Mouse (Mus musculus): Measurements from ENCODE around the gene Art5.

The Art5 gene

DNA sequence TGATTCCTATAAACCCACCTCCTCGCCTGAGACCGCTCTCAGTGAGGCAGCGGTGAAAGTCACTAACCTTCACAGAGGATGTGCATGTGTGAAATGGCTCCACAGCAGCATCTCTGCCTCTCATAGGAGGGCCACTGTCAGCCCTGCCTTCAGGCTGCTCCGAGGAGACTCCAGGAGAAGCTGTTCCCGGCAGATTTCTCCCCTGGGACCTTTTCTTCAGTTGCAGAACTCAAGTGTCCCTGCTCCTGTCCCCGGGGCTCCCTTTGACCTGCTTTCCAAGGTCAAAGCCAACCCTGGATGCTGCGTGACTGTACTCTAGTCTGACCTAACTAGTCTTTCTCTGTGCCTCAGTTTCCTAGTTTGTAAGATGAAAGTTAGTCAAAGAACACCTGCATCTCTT lies at the start of gene Art5:
Art5 (minus strand) TSS at position 319 of the 400 bp plus-strand sequence.
- DNase-seq (ENCODE audit: low read depth, low spot score) = no peak

DNA sequence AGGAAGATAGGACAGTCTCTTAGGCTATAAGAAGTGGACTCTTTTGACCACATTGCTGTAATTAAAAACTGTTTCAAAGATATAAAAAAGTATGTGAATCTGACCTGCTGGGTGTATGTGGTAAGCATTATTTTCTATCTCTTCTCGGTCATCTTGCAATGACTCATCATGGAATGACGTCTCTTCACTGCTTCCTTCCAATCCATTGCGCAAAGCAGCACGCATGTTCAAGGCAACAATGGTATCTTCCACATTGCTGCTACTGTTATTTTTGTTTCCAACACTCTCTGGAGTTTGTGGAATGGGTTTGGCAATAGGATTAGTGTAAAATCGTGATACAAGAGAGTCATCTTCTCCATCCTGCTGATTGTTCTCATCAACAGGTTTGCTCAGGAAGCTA lies 44.4 kb upstream of the Art5 start:
- no peak for DNase-seq (ENCODE audit: low read depth, low spot score)

DNA sequence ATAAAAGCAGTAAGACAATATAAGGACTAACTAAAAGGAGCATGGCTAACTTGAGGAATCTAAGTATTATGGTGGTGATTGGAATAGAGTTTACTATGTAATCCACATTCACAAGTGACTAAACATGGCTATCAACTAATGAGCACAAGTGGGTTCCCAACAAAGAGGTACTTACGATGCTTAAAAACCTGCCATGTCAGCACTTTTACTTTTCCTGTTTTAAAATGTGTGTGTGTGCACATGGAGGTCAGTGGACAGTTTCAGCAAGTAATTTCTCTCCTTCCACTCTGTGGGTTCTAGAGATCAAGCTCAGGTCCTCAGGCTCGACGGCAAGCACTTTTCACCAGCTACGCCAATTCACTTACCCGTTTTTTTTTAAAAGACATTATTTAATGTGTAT lies 28.6 kb upstream of the Art5 start:
- no peak for DNase-seq (ENCODE audit: low read depth, low spot score)

DNA sequence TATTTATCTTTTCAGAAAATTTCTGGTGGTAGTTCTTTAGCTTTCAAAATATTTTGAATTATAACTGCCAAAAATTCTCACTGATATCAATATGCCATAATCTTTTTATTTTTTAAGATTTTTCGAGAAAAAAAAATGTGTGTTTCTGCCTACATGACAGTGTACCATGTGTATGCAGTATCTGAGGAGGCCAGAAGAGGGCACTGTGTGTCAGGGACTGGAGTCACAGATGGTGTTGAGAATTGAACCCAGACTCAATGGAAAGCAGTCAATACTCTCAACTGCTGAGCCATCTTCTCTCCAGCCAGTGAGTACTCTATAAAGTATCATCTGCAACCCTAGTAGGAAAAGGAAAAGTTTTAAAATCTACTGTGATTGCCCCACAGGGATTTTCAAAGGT lies 28.2 kb upstream of the Art5 start:
- DNase-seq (ENCODE audit: low read depth, low spot score) = no peak

DNA sequence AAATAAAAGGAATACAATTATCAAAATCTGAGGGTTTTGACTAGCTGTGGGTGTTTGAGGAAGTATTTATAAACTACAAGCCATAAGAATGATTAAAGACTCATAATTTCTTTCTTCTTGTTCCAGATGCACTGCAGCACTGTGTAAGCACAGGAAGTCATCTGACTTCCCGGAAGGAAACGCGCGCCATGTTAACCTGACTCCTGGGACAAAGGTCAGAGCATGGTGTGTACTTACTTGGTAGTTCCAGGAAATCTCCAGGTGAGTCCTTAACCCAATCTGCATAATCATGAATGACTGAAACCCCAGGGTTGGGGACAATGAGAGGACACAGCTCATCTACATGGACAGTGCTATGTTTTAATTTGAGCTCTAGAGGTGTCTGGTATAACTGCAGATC lies 23.1 kb upstream of the Art5 start:
- DNase-seq (ENCODE audit: low read depth, low spot score) = no peak

DNA sequence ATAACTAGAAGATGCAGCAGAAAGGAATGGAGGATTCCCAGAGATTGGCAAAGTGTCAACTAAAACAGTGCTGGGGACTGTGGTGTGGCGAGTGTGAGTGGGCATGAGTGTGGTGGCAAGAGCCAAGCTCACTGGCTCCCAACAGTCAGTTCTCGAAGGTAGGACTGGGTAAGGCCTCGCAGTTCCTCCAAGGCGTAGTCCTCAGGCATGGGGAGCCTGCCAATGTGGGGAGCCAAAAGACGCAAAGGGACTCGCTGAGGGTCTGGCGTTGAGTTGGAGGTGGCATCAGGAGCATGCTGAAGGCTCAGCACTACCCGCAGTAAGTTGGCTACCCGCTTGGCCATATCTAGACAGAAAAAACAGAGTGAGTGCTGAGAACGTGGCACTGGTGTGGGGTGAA lies 11.0 kb upstream of the Art5 start:
- DNase-seq (ENCODE audit: low read depth, low spot score) = no peak

DNA sequence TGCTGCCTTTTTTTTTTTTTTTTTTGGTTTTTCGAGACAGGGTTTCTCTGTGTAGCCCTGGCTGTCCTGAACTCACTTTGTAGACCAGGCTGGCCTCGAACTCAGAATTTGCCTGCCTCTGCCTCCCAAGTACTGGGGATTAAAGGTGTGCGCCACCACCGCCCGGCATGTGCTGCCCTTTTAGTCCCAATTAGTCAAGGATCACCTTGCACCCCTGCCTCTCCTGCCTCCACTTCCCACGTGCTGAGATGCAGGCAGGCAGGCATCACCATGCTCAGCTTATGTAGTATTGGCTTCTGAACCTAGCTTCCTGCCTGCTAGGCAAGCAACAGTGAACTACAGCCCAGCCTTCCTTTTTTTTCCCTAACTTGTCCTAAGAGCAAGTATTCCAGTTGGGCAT lies 8.1 kb upstream of the Art5 start:
- DNase-seq (ENCODE audit: low read depth, low spot score) = no peak

DNA sequence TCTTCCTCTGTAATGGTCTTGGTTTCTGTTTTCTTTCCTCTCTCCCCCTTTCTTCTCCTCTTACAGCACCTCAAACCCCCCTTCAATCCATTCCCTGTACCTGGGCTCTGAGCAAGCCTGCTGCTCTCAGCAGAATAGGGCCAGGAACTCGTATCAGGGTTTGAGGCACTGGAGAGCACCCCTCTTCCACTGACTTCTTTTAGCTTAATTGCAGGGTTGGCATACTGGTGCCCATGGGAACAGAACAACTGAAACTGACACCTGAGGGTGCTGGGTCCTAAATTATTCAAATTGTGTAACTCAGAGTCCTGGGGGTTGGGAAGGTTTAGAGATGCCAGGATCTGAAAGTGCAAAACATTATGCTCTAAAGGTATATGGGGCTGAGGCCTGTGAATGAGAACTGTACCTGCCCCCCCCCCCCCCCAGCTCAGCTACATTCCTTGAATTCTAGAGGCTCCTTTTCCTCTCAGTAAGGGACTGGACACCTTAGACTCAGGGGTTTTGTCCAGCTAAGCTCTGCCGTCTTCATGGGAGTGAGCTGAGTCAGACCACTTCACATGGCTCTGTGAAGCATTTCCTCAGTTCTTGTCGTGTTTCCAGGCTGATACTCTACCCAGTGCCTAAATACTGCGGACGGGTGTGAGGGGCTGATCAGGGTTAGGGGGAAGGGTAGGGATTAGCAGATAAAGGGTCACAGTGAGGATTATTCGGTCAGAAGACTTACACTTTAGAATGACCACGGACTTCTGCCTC lies 7.5 kb upstream of the Art5 start, which contains the start of gene Chrna10:
Chrna10 (minus strand) TSS at position 250 of the 753 bp plus-strand sequence.
- DNase-seq (ENCODE audit: low read depth, low spot score) = no peak

DNA sequence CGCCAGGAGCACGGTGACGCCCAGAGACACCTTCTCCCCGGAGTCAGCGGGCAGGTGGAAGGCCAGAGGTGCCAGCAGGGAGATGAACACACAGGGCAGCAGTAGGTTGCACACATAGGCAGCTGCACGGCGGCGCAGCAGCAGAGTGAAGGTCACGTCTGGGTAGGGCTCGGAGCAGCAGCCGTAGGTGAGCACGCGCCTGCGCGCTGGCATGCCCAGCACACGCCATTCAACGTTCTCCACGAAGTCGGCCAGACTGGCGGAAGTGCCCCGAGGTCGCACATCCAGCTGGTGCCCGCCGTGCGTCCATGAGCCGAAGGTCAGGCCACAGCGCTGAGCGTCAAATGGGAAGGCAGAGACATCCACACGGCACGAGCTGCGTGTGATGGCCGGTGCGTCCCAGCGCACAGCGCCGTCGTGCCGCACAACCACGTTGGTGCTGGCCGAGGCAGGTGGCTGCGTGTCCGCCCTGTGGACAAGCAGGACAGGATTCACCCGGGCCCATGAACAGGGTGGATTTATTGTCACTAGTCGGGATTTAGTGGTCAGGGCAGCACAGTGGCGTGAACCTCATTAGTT lies 4.0 kb upstream of the Art5 start:
- DNase-seq (ENCODE audit: low read depth, low spot score) = no peak

DNA sequence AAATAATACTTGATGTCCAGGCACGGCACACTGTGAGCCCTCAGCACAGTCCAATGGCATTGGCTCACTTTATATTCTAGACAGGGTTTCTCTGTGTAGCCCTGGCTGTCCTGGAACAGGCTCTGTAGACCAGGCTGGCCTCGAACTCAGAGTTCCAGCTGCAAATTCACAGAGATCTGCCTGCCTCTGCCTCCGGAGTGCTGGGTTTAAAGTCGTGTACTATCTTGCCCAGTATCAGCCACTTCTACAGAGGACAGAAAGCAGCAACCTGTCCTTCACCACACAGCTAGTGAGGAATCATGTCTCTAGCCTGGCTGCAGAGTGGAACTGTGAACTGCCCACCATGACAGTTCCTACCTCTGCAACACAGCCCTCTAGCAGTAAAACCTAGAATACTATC lies 457 bp upstream of the Art5 start:
- no peak for DNase-seq (ENCODE audit: low read depth, low spot score)

DNA sequence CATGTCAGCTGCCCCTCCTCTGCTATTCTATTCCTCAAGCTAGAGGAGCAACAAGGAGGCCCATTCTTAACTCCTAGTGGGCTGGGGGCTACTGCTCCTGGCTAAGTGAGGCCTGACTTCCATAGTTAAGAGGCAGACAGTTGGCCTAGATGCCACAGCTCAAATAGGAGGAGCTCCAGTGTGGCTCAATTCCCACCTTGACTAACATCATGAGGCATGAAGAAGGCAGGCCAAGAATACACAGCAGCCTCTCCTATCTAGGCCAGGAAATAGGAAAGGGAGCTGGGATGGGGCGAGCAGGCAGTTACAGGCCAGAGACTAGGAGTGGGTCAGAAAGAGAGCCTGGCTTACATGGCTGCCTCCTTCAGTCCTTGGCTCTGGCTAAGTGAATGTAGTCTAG lies 1.1 kb downstream of the Art5 start:
- DNase-seq (ENCODE audit: low read depth, low spot score) = no peak

DNA sequence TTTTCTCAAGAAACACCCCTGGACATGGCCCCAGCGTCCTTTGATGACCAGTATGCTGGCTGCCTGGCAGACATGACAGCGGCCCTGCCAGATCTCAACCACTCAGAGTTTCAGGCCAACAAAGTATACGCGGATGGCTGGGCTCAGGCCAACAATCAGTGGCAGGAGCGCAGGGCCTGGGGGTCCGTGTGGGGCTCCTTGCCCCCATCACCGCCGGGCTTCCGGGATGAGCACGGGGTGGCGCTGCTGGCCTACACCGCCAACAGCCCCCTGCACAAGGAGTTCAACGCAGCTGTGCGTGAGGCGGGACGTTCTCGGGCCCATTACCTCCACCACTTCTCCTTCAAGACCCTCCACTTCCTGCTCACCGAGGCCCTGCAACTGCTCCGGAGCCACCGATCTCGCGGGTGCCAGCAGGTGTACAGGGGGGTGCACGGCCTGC lies 2.6 kb downstream of the Art5 start:
- DNase-seq (ENCODE audit: low read depth, low spot score) = no peak

DNA sequence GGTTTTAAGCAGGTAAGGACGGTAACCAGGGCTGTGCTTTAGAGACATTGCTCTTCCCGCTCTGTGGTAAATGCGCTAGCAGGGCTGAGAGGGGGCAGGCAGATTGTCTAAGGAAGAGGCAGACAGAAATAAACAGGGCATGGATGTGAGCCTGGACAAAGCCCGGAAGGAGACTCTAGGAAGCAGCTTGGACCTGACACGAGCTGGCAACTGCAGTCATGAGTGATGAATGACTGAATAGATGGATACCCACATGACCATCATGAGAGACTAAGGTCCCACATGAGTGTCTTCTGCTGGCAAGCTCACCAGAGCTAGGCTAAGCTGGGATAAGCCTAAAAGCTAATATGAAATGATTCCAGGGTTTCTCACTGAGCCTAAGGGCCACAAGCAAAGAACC lies 5.2 kb downstream of the Art5 start:
- no peak for DNase-seq (ENCODE audit: low read depth, low spot score)

DNA sequence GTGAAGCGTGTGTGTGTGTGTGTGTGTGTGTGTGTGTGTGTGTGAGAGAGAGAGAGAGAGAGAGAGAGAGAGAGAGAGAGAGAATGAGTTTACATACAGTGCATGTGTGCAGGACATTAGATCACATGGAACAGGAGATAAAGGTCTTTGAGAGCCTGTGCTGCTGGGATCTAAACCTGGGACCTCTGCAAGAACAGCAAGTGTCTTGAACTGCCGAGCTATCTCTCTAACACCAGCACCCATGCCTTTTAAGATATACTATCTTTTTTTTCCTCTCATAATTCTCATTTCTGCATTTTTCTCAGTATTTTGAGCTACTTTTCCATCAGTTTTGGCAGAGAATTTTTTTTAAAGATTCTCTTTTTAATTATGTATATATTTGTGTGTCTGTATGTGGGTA lies 5.7 kb downstream of the Art5 start:
- DNase-seq (ENCODE audit: low read depth, low spot score) = no peak

DNA sequence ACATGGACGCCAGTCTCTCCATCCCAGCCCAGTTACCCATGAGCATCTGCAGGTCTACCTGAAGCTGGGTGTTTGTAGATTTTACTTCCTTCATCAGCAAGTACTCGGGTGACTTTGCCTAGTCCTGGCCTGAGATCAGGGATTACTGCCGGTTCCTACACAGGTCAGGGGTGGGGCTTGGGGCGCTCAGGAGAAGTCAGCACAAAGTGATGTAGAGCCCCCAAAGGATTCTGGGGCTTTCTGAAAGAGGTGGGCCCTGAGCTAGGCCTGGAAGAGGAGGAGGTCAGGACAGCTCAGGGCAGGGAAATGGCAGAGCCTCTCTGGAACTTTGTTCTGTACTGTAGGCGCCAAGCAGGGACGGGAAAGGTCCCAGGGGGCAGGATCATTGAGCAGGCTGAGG lies 6.6 kb downstream of the Art5 start:
- no peak for DNase-seq (ENCODE audit: low read depth, low spot score)

DNA sequence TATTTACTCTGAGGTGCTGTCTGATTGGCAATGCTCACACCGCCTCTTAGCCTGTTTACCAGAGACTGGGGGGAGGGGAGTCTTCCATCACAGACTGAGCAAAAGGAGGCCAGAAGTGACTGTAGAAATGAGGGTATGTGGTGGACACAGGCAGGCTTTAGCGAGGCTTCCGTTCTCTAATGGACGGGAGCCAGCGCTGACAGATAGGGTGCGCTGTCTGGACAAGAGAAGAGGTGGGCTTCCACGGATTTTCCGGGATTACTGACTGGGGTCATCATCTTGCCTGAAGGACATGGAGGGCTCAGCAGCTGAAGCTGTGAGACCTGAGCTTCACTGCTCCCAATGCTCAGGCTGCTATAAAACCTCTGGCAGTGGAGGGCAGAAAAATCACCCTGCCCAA lies 7.0 kb downstream of the Art5 start:
- DNase-seq (ENCODE audit: low read depth, low spot score) = no peak

DNA sequence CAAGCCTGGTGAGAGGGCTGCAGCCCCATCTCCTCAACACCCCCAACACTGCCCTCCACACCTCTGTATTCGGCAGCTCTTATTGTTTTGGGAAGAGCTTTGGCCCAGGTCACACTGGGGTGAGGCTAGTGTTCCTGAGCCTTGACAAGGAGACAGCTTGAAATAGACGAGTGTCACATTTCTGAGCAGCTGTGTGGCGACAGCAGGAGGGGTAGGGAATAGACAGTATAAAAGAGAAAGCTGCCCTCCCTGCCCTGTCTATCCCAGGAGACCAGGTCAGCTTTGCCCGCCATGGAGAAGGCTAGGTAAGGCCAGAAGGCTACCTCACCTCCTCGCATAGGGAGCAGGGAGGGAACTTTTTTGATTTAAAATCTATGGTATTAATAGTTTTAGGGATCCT lies 7.8 kb downstream of the Art5 start, which contains the start of gene Art1:
Art1 (plus strand) TSS at position 257 of the 400 bp plus-strand sequence.
- DNase-seq (ENCODE audit: low read depth, low spot score) = no peak

DNA sequence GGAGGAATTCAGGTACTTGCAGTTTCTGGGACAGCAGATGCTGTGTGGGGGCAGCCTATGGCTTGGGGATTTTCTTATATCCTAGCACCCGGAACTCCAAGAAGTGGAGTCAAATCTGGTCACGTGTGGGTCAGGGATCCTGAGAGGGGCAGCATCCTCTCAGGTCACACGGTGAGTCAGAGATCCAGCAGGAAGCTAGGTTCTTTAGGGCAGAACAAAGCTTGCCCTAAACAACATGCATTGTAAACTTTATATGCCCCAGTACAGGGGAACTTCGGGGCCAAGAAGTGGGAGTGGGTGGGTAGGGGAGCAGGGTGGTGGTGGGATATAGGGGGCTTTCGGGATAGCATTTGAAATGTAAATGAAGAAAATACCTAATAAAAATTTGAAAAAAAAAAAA lies 8.4 kb downstream of the Art5 start:
- DNase-seq (ENCODE audit: low read depth, low spot score) = no peak

DNA sequence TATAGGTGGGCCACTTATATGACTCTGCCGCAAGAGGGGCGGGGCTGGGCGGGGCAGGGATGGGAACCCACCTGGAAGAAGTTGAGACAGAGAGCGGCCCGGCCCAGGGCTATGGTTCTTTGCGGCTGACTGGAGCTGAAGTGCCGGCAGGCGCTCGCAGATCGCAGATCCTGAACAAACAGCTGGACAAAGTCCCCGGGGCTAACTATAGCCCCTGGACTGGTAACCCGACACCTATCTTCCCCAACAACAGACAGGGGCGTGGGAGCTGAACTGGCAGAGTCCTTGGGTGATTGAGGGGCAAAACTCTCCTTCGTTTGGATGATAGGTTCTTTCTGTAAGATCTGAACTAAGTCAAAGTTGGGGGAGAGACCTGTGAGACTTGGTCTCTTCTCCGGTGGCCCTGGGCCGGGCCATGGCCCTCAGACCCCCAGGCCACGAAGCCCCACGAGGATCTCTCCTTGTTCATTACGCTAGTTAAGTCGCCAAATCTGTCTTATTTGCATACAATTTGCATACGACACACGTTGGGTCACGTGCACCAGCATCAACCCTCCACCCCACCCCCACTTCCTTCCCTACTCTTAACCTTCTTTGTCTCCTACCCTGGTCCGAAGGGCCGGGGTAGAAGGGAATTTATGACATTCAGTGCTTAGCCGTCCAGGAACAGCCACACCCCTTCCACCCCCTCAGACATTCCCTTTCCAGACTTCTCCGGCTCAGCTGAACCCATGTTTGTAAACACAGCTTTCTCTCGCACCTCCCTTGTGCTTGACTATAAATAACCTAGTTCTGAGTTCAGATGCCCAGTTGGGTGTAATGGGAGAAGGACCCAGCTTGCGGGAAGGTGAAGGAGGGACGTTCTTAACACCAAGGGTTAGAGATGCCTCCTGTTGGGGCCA lies 9.3 kb downstream of the Art5 start:
- DNase-seq (ENCODE audit: low read depth, low spot score) = peak; percentile 63

DNA sequence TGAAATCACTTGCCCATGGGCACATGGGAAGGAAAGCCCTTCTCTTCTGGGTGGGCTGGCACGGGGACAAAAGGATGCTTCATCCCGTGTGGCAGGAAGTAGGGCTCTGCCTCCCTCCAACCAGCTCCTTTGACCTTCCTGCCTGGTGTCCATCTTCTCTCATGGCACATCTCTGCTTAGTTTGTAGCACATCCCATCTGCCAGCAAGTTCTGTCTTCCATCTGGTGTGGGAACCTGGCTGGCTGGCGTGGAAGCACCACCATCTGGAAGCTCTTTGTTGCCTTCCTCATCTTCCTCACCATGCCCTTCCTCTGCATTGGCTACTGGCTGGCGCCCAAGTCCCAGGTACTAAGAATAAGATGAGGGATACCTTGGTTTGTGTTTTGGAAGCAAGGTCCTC lies 22.0 kb downstream of the Art5 start:
- DNase-seq (ENCODE audit: low read depth, low spot score) = no peak

DNA sequence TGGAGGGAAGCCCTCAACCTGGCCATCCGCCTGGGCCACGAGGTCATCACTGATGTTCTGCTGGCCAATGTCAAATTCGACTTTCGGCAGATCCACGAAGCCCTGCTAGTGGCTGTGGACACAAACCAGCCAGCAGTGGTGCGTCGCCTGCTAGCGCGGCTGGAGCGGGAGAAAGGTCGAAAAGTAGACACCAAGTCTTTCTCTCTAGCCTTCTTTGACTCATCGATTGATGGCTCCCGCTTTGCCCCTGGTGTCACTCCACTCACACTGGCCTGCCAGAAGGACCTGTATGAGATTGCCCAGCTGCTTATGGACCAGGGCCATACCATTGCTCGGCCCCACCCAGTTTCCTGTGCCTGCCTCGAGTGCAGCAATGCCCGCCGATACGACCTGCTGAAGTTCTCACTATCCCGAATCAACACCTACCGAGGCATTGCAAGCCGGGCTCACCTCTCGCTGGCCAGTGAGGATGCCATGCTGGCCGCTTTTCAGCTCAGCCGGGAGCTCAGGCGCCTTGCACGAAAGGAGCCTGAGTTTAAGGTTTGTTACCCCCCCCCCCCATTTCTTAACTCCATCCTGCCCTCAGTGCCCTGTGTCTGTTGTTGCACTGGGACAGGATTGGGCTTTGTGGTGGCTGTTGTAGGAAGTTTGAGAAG lies 25.1 kb downstream of the Art5 start:
- DNase-seq (ENCODE audit: low read depth, low spot score) = no peak

DNA sequence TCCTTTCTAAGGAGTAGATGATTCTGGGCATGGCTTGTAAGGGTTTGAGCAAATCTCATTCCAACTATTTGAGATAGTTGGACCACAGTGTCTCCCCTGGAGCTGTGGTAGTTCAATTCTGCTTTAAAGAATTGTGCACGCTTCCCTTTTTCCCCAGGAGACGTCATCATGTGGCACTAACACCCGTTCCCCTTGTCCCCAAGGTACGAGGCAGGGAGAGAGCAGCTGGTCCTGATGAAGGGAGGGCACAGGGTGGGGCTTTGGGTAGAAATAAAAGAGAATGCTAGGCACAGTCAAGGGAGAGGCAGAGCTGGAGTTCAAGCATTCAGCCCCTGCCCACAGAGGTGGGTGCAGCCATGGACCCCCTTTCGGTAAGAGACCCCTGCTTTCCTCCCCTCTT lies 26.5 kb downstream of the Art5 start, which contains the start of gene Trpc2:
Trpc2 (plus strand) TSS at position 301 of the 400 bp plus-strand sequence.
- DNase-seq (ENCODE audit: low read depth, low spot score) = no peak

All from WW6 (cell line).